Mouse (Mus musculus) embryonic facial prominence, embryonic 12.5 days (tissue): Measurements from ENCODE around the gene Mak. TPM values are rescaled to one million over a fixed set of nuclear protein-coding genes. Genes with fewer than 3 reads are reported as not detected.
"Not testable (repeated sequence)": the region's sequence is repeated elsewhere in the genome, so short reads cannot be mapped to it uniquely, and the experiment has no call there.

Experiments
- ATAC-seq: fragments of 200-750 bp; cut with Nextera tagmentation; 2 replicates; pipeline ENCODE4 v1.8.0; 2017; ENCODE audit not compliant: insufficient number of reproducible peaks, insufficient read depth, low FRiP score, low TSS enrichment
- H3K27ac ChIP-seq: fragments of 300-500 bp; sonication (generic); 2 replicates; pipeline ENCODE4 v1.5.1; 2016; ENCODE audit warnings: mild to moderate bottlenecking
- H3K27me3 ChIP-seq: fragments of 300-500 bp; sonication (generic); 2 replicates; pipeline ENCODE4 v1.6.1; 2016; ENCODE audit warnings: mild to moderate bottlenecking, moderate library complexity
- H3K36me3 ChIP-seq: fragments of 300-500 bp; sonication (generic); 2 replicates; pipeline ENCODE4 v1.6.1; 2016; ENCODE audit warnings: mild to moderate bottlenecking
- H3K4me1 ChIP-seq: fragments of 300-500 bp; sonication (generic); 2 replicates; pipeline ENCODE4 v1.6.1; 2016
- H3K4me2 ChIP-seq: fragments of 300-500 bp; sonication (generic); replicated peaks from 2 replicates; pipeline ENCODE4 v1.6.1; 2016; ENCODE audit warnings: mild to moderate bottlenecking, moderate library complexity
- H3K4me3 ChIP-seq: fragments of 300-500 bp; sonication (generic); 2 replicates; pipeline ENCODE4 v1.5.1; 2016; ENCODE audit warnings: mild to moderate bottlenecking
- H3K9ac ChIP-seq: fragments of 300-500 bp; sonication (generic); 2 replicates; pipeline ENCODE4 v1.6.1; 2016; ENCODE audit warnings: mild to moderate bottlenecking, moderate library complexity
- H3K9me3 ChIP-seq: fragments of 300-500 bp; sonication (generic); 2 replicates; pipeline ENCODE4 v1.6.1; 2016; ENCODE audit warnings: mild to moderate bottlenecking, moderate library complexity
- WGBS: fragments of 180-500 bp; shearing (Covaris S2); methylation state at CpG from one replicate; pipeline ENCODE4 v1.1.7; 2016; 5-methylcytosine and 5-hydroxymethylcytosine counted together
- polyA plus RNA-seq: library from polyadenylated mRNA; unstranded; fragments of >200 nt; fragmentation: Nextera tagmentation; extraction: Ambion mirVana; gene quantifications from 2 replicates; pipeline ENCODE4 v1.2.1, GENCODE M21; 2016

Gene Mak
- polyA plus RNA-seq, 1 experiment from 2014 or later = 0.72 TPM

DNA sequence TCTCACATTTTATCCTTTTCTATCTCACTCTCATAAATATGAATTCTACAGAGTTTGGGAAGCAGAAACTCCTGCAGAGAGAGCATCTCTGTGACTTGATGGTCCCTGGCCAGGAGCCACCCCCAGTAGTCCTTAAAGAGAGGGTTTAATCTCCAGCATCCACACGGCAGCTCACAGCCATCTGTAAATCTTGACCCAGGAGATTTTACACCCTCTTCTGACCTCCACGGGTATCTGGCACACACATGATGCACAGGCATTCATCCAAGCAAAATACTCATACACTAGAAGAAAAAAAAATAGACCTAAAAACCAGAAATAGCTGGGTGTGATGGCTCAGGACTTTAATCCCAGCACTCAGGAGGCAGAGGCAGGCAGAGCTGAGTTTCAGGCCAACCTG is 91.1 kb downstream of the Mak start:
- no peaks in the 10 kb centered on the region for H3K4me1 ChIP-seq
- no peak overlapping the region for H3K4me3 ChIP-seq
- no peak overlapping the region for H3K27ac ChIP-seq
- no peak for ATAC-seq
- no peaks in the 10 kb centered on the region for H3K9me3 ChIP-seq
- no peaks in the 10 kb centered on the region for H3K36me3 ChIP-seq
- no peak overlapping the region for H3K4me2 ChIP-seq
- WGBS = 72% methylated on average over 2 of the region's 2 CpGs
- no peak overlapping the region for H3K9ac ChIP-seq
- no peaks in the 10 kb centered on the region for H3K27me3 ChIP-seq

DNA sequence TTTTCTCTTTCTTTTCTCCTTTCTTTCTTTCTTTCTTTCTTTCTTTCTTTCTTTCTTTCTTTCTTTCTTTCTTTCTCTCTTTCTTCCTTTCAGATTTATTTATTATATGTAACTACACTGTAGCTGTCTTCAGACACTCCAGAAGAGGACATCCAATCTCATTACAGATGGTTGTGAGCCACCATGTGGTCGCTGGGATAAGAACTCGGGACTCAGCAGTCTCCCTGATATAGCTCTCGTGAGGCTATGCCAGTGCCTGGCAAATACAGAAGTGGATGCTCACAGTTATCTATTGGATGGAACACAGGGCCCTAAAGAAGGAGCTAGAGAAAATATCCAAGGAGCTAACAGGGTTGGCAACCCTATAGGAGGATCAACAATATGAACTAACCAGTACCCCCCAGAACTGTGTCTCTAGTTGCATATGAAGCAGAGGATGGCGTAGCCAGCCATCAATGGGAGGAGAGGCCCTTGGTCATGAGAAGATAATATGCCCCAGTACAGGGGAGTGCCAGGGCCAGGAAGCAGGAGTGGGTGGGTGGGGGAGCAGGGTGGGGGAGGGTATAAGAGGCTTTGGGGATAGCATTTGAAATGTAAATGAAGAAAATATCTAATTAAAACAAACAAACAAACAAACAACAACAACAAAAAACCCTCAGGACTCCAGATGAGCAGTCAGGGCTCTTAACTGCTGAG is 91.8 kb downstream of the Mak start:
- 60% methylated on average over 4 of the region's 4 CpGs for whole genome bisulfite sequencing
- not testable (repeated sequence) for H3K4me2 ChIP-seq

DNA sequence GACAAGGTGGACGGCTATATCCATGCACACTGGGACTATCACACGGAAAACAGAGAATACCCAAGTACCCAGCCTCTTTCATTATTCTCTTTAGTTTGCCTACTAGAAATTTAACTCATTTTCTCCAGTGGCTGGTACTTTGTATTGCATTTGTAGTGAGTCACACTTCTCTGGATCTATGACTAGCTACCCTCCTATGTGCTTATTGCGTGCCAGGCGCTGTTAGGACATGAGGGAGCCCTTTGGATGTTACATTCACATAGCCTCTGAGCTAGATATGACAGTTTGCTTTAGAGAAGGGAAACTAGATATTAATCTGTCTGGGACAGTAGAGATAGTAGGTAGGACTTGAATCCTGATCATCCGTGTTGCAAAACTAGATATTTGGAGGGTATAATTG is 93.4 kb downstream of the Mak start:
- no peaks in the 10 kb centered on the region for H3K27me3 ChIP-seq
- no peaks in the 10 kb centered on the region for H3K36me3 ChIP-seq
- H3K4me2 ChIP-seq = no peak overlapping the region
- no peak overlapping the region for H3K4me3 ChIP-seq
- no peaks in the 10 kb centered on the region for H3K9me3 ChIP-seq
- ATAC-seq = no peak
- H3K9ac ChIP-seq = no peak overlapping the region
- H3K4me1 ChIP-seq = no peaks in the 10 kb centered on the region
- H3K27ac ChIP-seq = no peak overlapping the region
- 90% methylated on average over 5 of the region's 5 CpGs for WGBS

More for the DNA sequence above, 91.8 kb downstream of the Mak start:
- not testable (repeated sequence) for ATAC-seq, H3K4me3 ChIP-seq, H3K27ac ChIP-seq, H3K9ac ChIP-seq, H3K4me1 ChIP-seq, H3K36me3 ChIP-seq, H3K9me3 ChIP-seq, H3K27me3 ChIP-seq

DNA sequence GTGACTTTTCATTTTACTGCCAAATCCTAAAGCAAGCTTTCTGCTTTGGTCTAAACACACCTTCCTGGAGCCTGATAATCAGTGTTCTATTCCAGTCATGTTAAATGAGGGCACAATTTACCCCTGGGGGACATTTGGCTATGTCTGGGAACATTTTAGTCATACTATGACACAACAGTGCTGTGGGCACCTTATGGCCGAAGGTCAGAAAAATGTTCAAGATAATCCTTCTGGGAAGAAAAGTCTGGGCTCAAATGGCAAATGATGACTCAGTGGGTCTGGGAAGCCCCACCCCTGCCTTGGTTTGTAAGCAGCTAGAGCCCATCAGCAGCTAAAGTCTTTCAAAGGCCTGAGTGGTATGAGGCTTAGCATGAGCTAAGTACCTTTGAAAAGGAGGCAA is 96.7 kb downstream of the Mak start:
- Histone ChIP-seq H3K4me1 (no peaks in the 10 kb centered on the region), H3K27ac (no peak overlapping the region), H3K9ac (no peak overlapping the region), H3K27me3 (no peaks in the 10 kb centered on the region), H3K4me3 (no peak overlapping the region), H3K36me3 (no peaks in the 10 kb centered on the region), H3K4me2 (no peak overlapping the region), H3K9me3 (no peaks in the 10 kb centered on the region)
- ATAC-seq = no peak
- 74% methylated on average over 1 of the region's 1 CpGs for WGBS

DNA sequence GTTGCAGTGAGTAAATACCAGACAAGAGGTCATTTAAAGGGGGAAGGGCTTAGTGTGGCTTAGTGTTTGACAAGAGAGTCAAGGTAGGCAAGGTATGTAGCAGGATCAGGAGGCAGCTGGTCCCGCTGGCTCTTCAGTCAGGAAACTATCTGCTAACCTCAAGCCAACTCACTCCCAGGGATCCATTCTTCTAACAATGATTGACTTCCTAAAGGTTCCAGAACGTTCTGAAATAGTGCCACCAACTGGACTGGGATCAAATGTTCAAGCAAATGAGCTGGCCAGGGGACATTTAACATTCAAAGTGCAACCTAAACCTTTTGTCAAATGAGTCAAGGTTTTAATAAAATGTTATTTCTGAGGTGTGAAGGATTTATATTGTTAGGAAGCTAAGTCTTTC is 100.2 kb downstream of the Mak start:
- Histone ChIP-seq H3K9ac (no peak overlapping the region), H3K4me1 (no peaks in the 10 kb centered on the region), H3K27ac (no peak overlapping the region), H3K36me3 (no peaks in the 10 kb centered on the region), H3K27me3 (no peaks in the 10 kb centered on the region), H3K4me2 (no peak overlapping the region), H3K9me3 (no peaks in the 10 kb centered on the region), H3K4me3 (no peak overlapping the region)
- 64% methylated on average over 2 of the region's 2 CpGs for WGBS
- ATAC-seq = no peak

DNA sequence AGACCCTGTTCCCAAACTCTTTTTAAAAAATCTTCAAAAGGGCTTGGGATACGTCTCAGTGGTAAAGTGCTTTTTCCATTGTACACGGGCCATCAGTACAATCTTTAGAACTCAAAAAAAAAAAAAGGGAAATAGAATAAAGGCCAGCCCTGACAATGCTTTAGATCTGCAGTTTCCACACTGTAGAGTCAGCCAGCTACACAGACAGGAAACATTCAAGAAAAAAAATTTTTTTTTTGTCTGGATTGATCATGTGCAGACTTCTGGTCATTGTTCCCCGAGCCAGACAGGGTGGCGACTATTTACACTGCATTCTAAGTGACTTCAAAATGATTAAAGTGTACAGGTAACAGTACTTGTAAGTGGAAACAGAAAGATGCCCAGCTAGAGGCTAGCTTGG is 100.9 kb downstream of the Mak start:
- H3K27me3 ChIP-seq = no peaks in the 10 kb centered on the region
- H3K4me3 ChIP-seq = no peak overlapping the region
- 77% methylated on average over 4 of the region's 4 CpGs for WGBS
- no peak overlapping the region for H3K4me2 ChIP-seq
- H3K4me1 ChIP-seq = no peaks in the 10 kb centered on the region
- no peaks in the 10 kb centered on the region for H3K36me3 ChIP-seq
- no peaks in the 10 kb centered on the region for H3K9me3 ChIP-seq
- no peak overlapping the region for H3K9ac ChIP-seq
- ATAC-seq = no peak
- no peak overlapping the region for H3K27ac ChIP-seq

DNA sequence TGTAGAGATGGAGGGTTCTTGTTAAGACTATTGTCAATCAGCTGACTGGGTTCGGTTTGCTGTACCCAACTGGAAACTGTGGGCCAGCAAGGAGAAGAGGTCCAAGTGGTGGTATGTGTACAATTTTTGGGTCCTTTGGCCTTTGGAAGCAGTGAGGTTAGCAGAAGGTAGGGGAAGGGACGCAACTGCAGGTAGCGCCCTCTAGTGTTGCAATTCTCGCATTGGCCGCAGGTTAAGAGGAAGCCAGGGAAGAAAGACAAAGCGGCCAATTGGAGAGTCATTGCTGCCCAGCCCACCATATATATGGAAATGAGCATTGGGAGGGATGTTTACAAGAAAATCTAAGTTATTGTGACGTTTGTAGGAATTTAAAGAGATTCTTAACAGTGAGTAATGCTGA is 101.9 kb downstream of the Mak start:
- H3K4me1 ChIP-seq = no peaks in the 10 kb centered on the region
- no peak for ATAC-seq
- H3K9ac ChIP-seq = no peak overlapping the region
- H3K27me3 ChIP-seq = no peaks in the 10 kb centered on the region
- H3K9me3 ChIP-seq = no peaks in the 10 kb centered on the region
- H3K36me3 ChIP-seq = no peaks in the 10 kb centered on the region
- no peak overlapping the region for H3K4me3 ChIP-seq
- no peak overlapping the region for H3K4me2 ChIP-seq
- no peak overlapping the region for H3K27ac ChIP-seq
- WGBS = 18% methylated on average over 7 of the region's 7 CpGs

Other genes with a start within 250 kb of the Mak start
- gene Gcnt2, start 220.0 kb downstream of the Mak start, polyA plus RNA-seq = 2.1 and 2.9 TPM in 2 replicates
- 55.7 and 58.2 TPM in 2 replicates for gene Pak1ip1, start 78.7 kb downstream of the Mak start, polyA plus RNA-seq
- 183 and 197 TPM in 2 replicates for gene Tmem14c, start 63.4 kb downstream of the Mak start, polyA plus RNA-seq
- 0.08 TPM in 1 of 2 replicates, not detected in the other for gene Gcm2, start 31.3 kb upstream of the Mak start, polyA plus RNA-seq
- 0.29 TPM in 1 of 2 replicates, not detected in the other for gene Sycp2l, start 34.6 kb upstream of the Mak start, polyA plus RNA-seq
- gene Elovl2, start 140.7 kb upstream of the Mak start, polyA plus RNA-seq = 14.4 and 15.5 TPM in 2 replicates
- gene Smim13, start 170.1 kb upstream of the Mak start, polyA plus RNA-seq = 19.3 and 21.4 TPM in 2 replicates
- not detected in 2 replicates for gene Gm17364, start 194.3 kb upstream of the Mak start, polyA plus RNA-seq